Mouse (Mus musculus): ENCODE results near the gene Gm21983. TPM values are rescaled to one million over a fixed set of nuclear protein-coding genes. Genes with fewer than 3 reads are reported as not detected.
A peak's percentile ranks its signal among the peaks of the same experiment; 100 is the strongest.

Gm21983 gene
- polyA plus RNA-seq, 1 experiment from 2014 or later = not detected

DNA sequence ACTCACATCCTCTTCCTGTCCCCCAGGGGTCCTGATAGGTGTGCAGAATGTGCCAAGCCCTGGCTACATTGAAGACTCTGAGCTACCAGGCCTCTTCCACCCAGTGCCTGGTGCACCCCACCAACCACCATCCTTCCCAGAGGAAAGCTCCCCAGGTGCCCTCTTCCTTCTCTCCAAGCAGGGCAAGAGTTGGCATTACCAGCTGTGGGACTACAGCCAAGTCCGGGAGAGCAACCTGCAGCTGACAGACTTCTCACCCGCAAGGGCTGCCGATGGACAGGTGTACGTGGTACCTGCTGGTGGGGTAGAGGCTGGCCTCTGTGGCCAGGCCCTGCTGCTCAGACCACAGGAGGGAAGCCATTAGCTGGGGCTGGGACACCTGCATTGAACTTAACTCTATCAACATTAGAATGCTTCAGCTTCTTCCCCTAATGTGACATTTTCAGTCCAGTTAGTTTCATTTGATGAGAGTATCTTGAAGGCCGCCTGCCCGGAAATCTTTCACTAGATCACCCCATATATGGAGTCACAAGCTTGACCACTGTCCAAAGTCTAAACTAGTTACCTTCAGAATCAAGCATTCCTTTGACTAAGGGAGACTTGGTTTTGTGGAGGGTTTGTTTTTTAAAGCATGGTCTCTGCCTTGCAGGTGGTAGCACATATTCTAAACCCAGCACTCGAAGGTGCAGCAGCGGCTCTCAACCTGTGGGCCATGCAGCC lies 23.0 kb upstream of the Gm21983 start:
- peaks cover 36% of the 10 kb centered on the region for H3K36me3 ChIP-seq
- 96% methylated on average over 8 of the region's 8 CpGs for WGBS
- no peak overlapping the region for H3K9ac ChIP-seq (replicated peaks)

DNA sequence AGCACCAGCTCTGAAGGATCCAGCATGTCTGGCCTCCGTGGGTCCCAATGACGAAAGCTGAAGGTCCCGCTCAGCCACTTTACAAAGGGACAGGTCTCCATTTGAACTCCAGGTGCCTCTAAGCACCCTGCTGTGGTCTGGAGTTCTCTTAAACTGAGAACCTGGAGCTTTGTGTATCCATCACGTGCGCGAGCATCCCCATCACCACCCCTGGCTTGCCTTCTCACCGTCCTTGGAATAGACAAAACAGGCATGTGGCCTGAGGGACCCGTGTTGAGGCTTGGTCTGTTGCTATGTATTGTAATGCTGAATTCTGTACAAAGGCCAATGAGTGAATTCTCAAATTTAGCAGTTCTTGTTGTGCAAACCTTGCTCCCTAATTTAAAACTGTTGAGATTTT lies 17.9 kb upstream of the Gm21983 start:
- no peak for ATAC-seq (replicated peaks)
- Histone ChIP-seq H3K9ac (replicated peaks) (no peak overlapping the region), H3K9me3 (no peaks in the 10 kb centered on the region), H3K4me2 (replicated peaks) (no peak overlapping the region), H3K27me3 (no peaks in the 10 kb centered on the region), H3K36me3 (peaks cover 15% of the 10 kb centered on the region), H3K4me3 (no peak overlapping the region), H3K27ac (replicated peaks) (no peak overlapping the region), H3K4me1 (peaks cover 16% of the 10 kb centered on the region)
- WGBS = 95% methylated on average over 8 of the region's 8 CpGs

More for the DNA sequence above, 23.0 kb upstream of the Gm21983 start:
- Histone ChIP-seq H3K4me1 (no peaks in the 10 kb centered on the region), H3K4me3 (no peak overlapping the region), H3K4me2 (replicated peaks) (no peak overlapping the region), H3K27me3 (no peaks in the 10 kb centered on the region), H3K27ac (replicated peaks) (no peak overlapping the region), H3K9me3 (no peaks in the 10 kb centered on the region)
- ATAC-seq (replicated peaks) = no peak

DNA sequence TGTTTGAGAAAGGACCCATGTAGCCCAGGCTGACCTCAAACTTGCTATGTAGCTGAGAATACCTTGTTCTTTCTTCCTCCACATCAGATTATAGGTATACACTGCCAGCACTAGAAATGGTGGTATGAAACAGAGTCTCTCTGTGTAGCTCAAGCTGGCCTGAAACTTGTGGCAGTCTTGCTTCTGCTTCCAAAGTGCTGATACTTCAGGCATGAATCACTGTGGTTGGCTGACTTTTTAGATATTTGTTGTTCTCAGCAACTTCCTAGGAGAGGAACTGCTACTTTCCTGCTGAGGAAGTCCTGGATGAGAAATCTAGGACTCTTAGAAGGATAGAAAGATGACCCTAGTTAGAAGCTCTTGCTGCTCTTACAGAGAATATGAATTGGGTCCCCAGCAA lies 17.5 kb upstream of the Gm21983 start:
- Histone ChIP-seq H3K4me1 (peaks cover 21% of the 10 kb centered on the region), H3K4me3 (no peak overlapping the region), H3K4me2 (replicated peaks) (no peak overlapping the region), H3K9me3 (no peaks in the 10 kb centered on the region), H3K36me3 (peaks cover 12% of the 10 kb centered on the region), H3K27ac (replicated peaks) (no peak overlapping the region), H3K27me3 (no peaks in the 10 kb centered on the region), H3K9ac (replicated peaks) (no peak overlapping the region)
- no peak for ATAC-seq (replicated peaks)

DNA sequence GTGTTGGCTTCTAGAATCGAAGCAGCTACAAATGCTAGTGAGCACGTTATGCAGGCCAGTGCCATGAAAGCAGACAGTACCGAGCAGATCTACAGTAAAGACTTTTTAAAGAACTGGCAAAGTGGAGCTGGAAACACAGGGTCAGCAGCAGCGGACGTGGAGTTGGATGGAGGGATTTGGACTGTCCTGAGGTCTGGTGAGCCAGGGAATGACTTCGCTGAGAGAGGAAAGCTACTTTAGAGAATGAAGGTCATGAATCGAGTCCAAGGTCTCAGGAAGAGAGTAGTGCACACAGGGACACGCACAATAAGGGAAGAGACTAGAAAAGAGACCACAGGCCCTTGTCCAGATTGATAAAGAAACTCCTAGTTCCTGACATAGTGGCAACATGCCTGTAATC lies 16.7 kb upstream of the Gm21983 start:
- no peaks in the 10 kb centered on the region for H3K9me3 ChIP-seq
- peaks cover 26% of the 10 kb centered on the region for H3K4me1 ChIP-seq
- H3K4me3 ChIP-seq = no peak overlapping the region
- 92% methylated on average over 8 of the region's 8 CpGs for WGBS
- no peak overlapping the region for H3K27ac ChIP-seq (replicated peaks)
- no peak overlapping the region for H3K4me2 ChIP-seq (replicated peaks)
- no peak for ATAC-seq (replicated peaks)
- peaks cover 12% of the 10 kb centered on the region; the same call in 1 of the 2 replicates for H3K36me3 ChIP-seq
- no peak overlapping the region for H3K9ac ChIP-seq (replicated peaks)
- no peaks in the 10 kb centered on the region for H3K27me3 ChIP-seq

DNA sequence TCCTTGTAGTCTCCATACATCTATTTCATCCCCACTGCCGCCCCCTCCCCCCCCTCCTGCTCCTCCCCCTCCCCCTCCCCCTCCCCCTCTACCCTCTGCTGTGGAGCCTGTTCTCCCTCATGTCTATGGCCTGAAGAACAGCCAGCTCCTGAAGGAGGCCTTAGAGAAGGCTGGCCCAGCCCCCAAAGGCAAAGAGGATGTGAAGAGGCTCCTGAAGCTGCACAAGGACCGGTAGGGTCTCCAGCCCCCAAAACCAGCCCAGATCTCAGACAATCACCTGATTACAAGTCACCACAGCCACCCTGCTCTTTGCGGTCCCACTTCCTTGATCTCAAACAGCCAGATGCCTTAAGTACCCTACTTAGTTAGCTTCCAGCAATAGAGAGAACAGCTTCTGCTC lies 16.2 kb upstream of the Gm21983 start:
- Histone ChIP-seq H3K27ac (replicated peaks) (no peak overlapping the region), H3K27me3 (no peaks in the 10 kb centered on the region), H3K4me3 (no peak overlapping the region), H3K9me3 (no peaks in the 10 kb centered on the region), H3K4me2 (replicated peaks) (no peak overlapping the region), H3K4me1 (peaks cover 26% of the 10 kb centered on the region), H3K9ac (replicated peaks) (no peak overlapping the region), H3K36me3 (peaks cover 16% of the 10 kb centered on the region)
- WGBS = 96% methylated on average over 3 of the region's 3 CpGs
- ATAC-seq (replicated peaks) = no peak

DNA sequence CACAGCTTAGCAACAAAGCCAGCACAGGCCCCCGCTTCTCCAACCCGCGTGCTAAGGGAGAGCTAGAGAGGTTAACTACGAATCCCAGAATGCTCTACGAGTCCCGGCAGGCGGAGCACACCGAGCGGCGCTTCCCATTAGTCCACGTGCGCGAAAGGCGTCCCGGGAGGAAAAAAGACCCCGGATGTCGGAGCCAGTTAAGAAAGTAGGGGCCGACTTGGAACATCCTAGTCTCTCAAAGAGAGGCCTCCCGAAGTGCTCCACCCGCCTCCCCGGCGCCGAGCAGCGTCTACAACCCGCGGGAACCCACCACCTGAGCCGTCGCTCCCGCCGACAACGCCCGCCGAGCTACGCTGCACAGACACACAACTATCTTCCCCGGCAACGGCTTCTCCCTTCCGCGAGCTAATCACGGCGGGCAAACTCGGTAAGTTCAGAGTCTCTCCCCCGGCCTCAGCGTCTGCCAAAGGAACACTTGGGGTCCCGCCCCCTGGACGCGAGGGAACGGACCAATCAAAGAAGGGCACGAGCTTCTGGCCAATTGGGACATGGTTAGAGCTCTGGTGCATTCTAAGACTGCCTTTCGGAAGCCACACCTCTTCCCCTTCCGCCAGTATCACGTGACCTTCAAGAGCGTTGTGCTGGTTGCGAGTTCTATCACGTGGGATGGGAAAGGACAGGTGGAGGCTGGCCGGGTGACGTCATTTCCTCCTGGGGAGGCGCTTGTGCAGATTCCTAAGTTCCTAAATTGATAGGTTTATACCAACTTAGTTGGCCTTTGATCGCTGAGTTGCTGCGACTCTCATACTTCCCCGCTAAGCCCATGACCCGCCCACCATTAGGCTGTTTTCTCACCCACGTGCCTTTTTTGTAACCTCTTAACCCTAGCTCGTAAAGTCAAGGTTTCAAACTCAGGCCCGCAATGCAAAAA lies 15.1 kb upstream of the Gm21983 start, which contains the start of the genes BC024978 and Snrpa:
TSS of gene BC024978 (plus strand) at position 101 of the 931 bp plus-strand sequence.
TSS of gene Snrpa (minus strand) at position 591 of the 931 bp plus-strand sequence.
- Histone ChIP-seq H3K9ac (replicated peaks) (peak within 1 kb of the TSS; percentile 81), H3K27me3 (no peaks in the 10 kb centered on the region), H3K4me3 (peak within 1 kb of the TSS; percentile 84), H3K4me1 (peaks cover 26% of the 10 kb centered on the region), H3K4me2 (replicated peaks) (peak within 1 kb of the TSS; percentile 79), H3K9me3 (no peaks in the 10 kb centered on the region), H3K27ac (replicated peaks) (peak within 1 kb of the TSS; percentile 98), H3K36me3 (peaks cover 28% of the 10 kb centered on the region)
- peak; percentile 98 for ATAC-seq (replicated peaks)
- WGBS = under 1% methylated on average over 64 of the region's 64 CpGs

DNA sequence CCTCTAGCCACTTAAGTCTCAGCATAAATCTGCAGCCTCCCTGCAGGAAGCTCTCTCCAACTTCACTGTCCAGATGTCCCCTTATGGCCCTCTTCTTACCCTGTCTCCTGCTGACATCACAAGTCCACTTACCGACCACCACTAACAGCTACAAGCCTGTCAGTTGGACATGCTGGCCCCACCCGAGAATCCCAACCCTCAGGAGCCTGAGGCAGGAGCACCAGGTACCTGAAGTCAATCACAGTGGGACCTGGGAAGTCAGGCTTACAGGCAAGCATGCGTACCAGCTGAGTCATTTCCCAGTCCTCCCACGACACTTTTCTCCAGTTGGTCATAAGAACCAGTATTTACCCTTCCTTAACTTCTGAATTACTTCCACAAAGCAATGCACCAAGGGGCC lies 12.8 kb upstream of the Gm21983 start:
- no peaks in the 10 kb centered on the region for H3K9me3 ChIP-seq
- 88% methylated on average over 4 of the region's 4 CpGs for WGBS
- no peak for ATAC-seq (replicated peaks)
- 0 out of 2 replicates have a peak overlapping the region, but pooled peaks have one; percentile 7 for H3K9ac ChIP-seq (replicated peaks)
- peaks cover 26% of the 10 kb centered on the region for H3K4me1 ChIP-seq
- peak overlapping the region; percentile 79; the same call in 1 of the 2 replicates for H3K4me2 ChIP-seq (replicated peaks)
- peaks cover 50% of the 10 kb centered on the region for H3K36me3 ChIP-seq
- no peak overlapping the region for H3K27ac ChIP-seq (replicated peaks)
- peak overlapping the region; percentile 5; the same call in 1 of the 2 replicates for H3K4me3 ChIP-seq
- no peaks in the 10 kb centered on the region for H3K27me3 ChIP-seq

DNA sequence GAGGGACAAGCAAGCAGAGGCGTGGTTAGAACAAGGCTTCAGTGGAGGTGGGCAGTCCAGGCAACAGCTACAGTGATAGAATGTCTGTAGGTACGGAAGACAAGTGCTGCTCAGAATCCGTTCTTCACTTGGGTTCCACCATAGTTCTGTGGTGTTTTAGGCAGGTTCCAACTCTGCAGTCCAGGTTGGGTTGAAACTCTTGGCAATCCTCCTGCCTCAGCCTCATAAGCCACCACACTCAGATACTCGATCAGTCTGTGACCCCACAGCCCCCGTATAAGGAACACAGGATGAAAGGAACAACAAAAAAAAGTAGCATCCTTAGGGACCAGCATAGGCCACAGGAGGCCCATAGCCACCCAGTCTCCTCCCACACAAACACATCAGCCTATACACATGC lies 11.5 kb upstream of the Gm21983 start:
- H3K27ac ChIP-seq (replicated peaks) = no peak overlapping the region
- no peak overlapping the region for H3K4me3 ChIP-seq
- no peak overlapping the region for H3K4me2 ChIP-seq (replicated peaks)
- no peaks in the 10 kb centered on the region for H3K9me3 ChIP-seq
- peaks cover 61% of the 10 kb centered on the region for H3K36me3 ChIP-seq
- no peaks in the 10 kb centered on the region for H3K27me3 ChIP-seq
- H3K9ac ChIP-seq (replicated peaks) = no peak overlapping the region
- WGBS = 94% methylated on average over 5 of the region's 5 CpGs
- no peak for ATAC-seq (replicated peaks)
- peaks cover 26% of the 10 kb centered on the region for H3K4me1 ChIP-seq

DNA sequence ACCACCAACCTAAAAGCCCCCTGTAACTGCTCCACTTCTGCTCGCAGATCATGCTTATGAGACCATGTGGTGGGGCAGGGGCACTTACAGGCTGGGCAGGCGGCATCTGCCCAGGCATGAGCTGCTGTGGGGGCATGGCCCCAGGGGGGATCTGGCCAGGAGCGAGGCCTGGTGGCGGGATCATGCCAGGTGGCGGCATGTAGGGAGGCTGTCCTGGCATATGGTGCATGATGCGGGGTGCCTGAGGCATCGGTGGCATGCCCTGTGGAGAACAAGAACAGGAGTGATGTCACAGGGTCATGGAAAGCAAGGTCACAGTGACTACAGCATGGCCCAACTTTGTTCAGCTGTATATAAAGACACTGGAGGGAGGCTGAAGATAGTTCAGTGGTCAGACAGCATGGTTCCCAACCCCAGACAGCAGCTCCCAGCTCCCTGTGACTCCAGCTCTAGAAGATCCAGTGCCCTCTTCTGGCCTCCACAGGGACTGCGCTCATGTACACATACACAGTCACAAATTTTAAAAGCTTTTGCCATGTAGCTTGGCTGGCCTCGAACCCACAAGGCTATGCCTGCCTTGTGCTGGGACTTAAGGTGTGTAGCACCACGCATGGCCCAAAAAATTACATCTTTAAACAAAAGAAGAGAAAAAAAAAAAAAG lies 8.5 kb upstream of the Gm21983 start:
- 93% methylated on average over 10 of the region's 10 CpGs for WGBS
- H3K4me1 ChIP-seq = peaks cover 14% of the 10 kb centered on the region
- no peak overlapping the region for H3K4me3 ChIP-seq
- ATAC-seq (replicated peaks) = no peak
- H3K9ac ChIP-seq (replicated peaks) = no peak overlapping the region
- no peak overlapping the region for H3K4me2 ChIP-seq (replicated peaks)
- H3K36me3 ChIP-seq = peaks cover 90% of the 10 kb centered on the region
- H3K27ac ChIP-seq (replicated peaks) = no peak overlapping the region
- no peaks in the 10 kb centered on the region for H3K9me3 ChIP-seq
- no peaks in the 10 kb centered on the region for H3K27me3 ChIP-seq

DNA sequence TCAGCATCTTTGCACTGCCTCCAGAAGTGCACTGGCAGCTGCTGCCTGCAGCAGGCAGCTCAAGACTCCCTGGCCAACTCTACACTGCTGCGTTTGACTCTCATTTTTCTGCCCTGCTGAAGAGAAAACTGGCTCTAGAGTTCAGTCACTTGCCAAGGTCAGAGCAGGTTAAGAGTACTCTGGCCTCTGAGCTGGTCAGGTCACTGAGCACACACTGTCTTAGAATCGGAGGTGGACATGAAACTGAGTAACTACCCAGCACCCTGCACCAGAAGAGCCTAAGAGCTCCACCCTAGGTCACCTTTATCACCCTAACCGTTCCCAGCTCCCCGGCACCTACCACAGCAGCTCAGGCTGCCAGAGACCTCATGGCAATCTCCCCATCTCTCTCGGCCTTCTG lies 5.1 kb upstream of the Gm21983 start:
- Histone ChIP-seq H3K4me2 (replicated peaks) (no peak overlapping the region), H3K27me3 (no peaks in the 10 kb centered on the region), H3K9ac (replicated peaks) (no peak overlapping the region), H3K4me1 (no peaks in the 10 kb centered on the region), H3K4me3 (no peak overlapping the region), H3K9me3 (no peaks in the 10 kb centered on the region), H3K36me3 (peaks cover 78% of the 10 kb centered on the region), H3K27ac (replicated peaks) (no peak overlapping the region)
- 88% methylated on average over 5 of the region's 5 CpGs for WGBS
- no peak for ATAC-seq (replicated peaks)

DNA sequence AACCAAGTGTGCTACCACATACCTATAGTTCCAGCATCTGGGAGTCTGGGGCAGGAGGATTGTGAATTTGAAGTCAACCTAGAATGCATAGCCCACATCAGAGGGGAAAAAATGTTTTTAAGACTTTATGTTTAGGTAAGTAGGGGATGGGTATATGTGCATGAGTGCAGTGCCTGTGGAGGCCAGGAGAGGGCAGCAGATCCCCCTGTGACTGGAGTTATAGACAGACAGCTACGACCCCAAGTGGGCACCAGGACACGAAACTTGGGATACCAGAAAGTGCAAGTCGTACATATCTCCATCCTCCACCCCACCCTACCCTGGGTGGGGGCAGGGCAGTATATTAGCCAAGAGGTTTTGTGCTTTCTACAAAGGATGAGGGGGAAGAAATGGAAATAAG lies 4.1 kb upstream of the Gm21983 start:
- no peaks in the 10 kb centered on the region for H3K27me3 ChIP-seq
- 0 out of 2 replicates have a peak, but pooled peaks cover 2% of the 10 kb centered on the region for H3K4me1 ChIP-seq
- no peak for ATAC-seq (replicated peaks)
- H3K9ac ChIP-seq (replicated peaks) = no peak overlapping the region
- H3K4me3 ChIP-seq = no peak overlapping the region
- H3K4me2 ChIP-seq (replicated peaks) = no peak overlapping the region
- H3K36me3 ChIP-seq = peaks cover 67% of the 10 kb centered on the region
- 55% methylated on average over 3 of the region's 3 CpGs for WGBS
- no peaks in the 10 kb centered on the region for H3K9me3 ChIP-seq
- no peak overlapping the region for H3K27ac ChIP-seq (replicated peaks)

DNA sequence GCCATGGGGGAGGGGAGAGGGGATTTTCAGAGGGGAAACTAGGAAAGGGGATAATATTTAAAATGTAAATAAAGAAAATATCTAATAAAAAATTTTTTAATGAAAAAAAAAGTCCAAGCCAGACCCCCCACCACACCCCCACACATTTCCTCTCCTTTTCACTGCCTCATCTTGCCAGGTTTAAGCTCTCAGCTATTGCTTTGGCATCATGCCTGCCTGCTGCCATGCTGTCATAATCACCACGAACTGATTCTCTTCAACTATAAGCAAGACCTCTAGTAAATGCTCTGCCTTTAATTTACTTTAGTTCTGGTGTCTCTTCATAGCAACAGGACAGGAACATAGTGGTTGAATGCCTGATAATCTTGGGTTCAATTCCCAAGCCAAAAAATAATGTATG lies 1.6 kb upstream of the Gm21983 start:
- Histone ChIP-seq H3K27me3 (no peaks in the 10 kb centered on the region), H3K4me3 (no peak overlapping the region), H3K9me3 (no peaks in the 10 kb centered on the region), H3K9ac (replicated peaks) (no peak overlapping the region), H3K4me2 (replicated peaks) (no peak overlapping the region), H3K4me1 (peaks cover 17% of the 10 kb centered on the region), H3K36me3 (peaks cover 43% of the 10 kb centered on the region), H3K27ac (replicated peaks) (no peak overlapping the region)
- ATAC-seq (replicated peaks) = no peak
- WGBS = 61% methylated on average over 1 of the region's 1 CpGs
